Mouse (Mus musculus): ENCODE measurements at regions not wholly inside any gene's neighbourhood (a gene's known extent, or its start where the extent isn't known, plus 50 kb on each side); places are given as distances from the start of the nearest gene placed in this dataset.
"Not testable (repeated sequence)": the region's sequence is repeated elsewhere in the genome, so short reads cannot be mapped to it uniquely, and the experiment has no call there.

GRCm38 (mm10) chr14:19080001-19080400 lies 185.9 kb upstream of the Ube2e2 start:
- DNase-seq, result not testable (repeated sequence)

GRCm38 (mm10) chr14:19041984-19042760 lies 148.1 kb upstream of the Ube2e2 start:
- DNase-seq, result peak in 1 of 2 experiments; percentile 24

GRCm38 (mm10) chr14:19020102-19020501 lies 126.0 kb upstream of the Ube2e2 start:
- no peak for DNase-seq

GRCm38 (mm10) chr14:19015406-19015805 lies 121.3 kb upstream of the Ube2e2 start:
- no peak for DNase-seq

GRCm38 (mm10) chr14:19013558-19013957 lies 119.5 kb upstream of the Ube2e2 start:
- not testable (repeated sequence) for DNase-seq

GRCm38 (mm10) chr14:18983901-18984300 lies 89.8 kb upstream of the Ube2e2 start:
- DNase-seq, result no peak

- DNase-seq, result no peak
Observed at GRCm38 (mm10) chr14:18963864-18964263, 69.8 kb upstream of the Ube2e2 start.

- DNase-seq, result no peak
Observed at GRCm38 (mm10) chr14:18963287-18963686, 69.2 kb upstream of the Ube2e2 start.

Measured in spleen, adult 18-20 months (tissue).